Mouse (Mus musculus) layer of hippocampus, adult 9-11 months (tissue): ENCODE results near the gene Ugt1a10.
A peak's percentile ranks its signal among the peaks of the same experiment; 100 is the strongest.
"Not testable (repeated sequence)": the region's sequence is repeated elsewhere in the genome, so short reads cannot be mapped to it uniquely, and the experiment has no call there.

Experiments
- DNase-seq: peaks from one replicate; pipeline ENCODE4 v3.0.0; 2022

Gene Ugt1a10

DNA sequence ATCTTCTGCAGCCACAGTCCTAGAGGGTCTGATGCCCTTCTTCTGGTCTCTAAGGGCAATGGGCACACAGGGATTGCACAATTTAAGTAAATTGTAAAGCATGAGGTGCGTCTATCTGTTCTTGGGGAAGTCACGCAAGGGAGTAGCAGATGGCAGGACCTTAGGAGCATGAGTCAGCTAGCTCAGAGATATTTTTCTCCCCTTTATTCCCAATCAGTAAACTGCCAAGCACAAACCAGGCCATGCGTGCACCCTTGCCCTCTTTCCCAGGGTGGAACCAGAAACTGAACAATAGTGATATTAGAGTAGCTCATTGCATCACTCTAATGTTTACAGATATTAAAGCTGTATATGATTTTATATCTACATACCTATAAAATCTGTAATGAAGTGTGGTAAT is 43.4 kb downstream of the Ugt1a10 start:
- not testable (repeated sequence) for DNase-seq

DNA sequence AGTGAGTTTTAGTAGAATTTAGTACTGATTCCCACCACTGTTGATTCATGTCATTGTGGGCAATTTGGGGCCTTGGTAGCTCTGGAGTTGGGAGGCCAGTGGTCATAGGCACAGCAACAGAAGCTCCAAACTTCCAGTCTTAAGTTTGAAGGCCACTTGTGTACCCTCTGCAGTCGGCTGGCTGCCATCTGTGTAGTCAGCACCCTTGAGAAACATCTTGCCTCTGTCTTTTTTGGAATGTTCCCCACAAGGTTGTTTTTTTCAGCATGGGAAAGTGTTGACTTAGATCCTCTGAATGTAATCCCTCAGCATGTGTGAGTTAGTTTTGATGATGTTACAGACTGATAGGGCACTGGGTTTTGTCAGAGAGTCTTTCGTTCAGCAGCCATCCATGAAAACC is 44.5 kb downstream of the Ugt1a10 start:
- not testable (repeated sequence) for DNase-seq

DNA sequence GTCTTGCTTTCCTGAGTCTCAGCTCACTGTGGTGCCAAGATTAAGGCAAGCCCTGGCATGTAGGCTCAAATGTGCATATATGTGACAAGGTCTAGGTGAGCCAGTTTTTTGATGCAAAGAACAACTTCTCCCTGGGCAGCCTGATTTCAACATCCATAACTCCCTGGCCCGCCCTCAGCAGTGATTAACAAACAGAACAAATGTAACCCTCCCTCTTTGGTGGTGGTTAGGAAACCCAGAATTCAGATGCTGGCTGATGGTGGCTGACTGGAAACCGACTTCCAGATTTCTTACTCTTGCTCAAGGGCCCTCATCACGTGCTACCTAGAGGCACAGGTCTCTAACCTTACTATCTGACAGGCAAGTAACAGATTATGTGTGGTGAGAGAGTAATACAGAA is 47.8 kb downstream of the Ugt1a10 start, which contains the start of gene Ugt1a6b:
Ugt1a6b (plus strand) TSS at position 234 of the 400 bp plus-strand sequence.
- DNase-seq: not testable (repeated sequence)

DNA sequence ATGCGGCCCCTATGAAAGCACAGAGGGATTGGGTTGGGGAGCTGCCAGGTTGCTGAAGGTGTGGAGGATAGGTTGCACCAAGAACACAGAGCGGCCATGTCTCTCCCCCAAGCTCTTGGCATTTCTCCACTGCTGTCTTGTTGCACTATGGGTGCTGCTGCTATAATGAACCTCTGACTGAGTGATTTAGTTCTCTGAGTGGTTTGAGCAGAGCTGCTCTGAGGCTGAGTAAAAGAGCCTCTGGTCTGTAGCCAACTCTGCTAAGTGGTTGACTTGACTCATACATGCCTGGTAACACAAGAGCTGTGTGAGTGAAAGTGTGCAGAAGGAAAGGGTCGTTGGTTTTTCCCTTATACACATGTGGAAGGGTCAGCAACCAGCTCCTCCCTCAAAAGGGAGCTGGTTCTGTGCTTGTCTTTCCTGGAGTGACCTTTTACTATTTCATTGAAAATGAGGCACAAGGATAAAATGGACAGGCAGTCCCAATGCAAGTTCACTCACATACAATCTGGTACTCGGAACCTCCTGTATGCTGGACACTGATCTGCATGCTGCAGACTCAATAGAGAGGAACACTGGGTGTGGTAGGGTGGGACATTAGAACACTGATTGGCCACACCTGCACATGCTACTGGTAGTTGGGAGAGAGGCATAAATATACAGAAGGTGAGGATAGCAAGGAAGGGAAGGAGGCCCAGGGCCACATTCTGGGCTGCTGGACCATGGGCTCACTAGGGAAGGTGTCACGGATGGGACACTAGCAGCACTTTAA is 48.7 kb downstream of the Ugt1a10 start:
- not testable (repeated sequence) for DNase-seq

DNA sequence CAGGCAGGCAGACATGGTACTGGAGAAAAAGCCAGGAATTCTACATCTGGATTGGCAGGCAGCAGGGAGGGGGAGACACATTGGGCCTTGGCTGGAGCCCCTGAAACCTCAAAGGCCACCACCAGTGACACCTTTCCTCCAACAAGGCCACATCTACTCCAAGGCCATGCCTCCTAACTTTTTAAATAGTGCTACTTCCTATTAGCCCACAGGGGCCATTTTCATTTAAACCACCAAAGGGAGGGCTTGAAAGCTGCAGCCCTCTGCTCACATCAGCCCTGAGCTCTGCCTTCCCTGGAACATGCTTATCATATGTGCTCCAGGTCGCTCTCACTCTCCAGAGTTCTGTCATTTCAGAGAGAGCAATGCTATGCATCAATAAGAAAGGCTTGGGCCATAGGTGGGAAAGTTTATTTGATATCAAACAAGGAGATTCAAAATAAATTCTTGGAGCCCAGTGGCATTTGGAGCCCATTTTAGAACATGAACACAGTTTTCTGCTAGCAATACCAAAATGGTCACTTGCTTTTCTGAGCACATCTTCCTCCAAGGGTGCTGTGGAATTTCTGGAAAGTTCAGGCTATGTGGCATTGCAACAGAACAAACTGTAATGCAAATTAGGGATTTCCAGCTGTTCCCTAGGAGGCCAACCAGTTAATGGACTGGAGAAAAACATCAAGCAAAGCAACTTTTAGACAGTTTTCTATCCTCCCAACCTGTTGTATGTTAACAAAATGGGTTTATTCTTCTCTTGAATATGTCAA is 49.7 kb downstream of the Ugt1a10 start:
- no peak for DNase-seq

DNA sequence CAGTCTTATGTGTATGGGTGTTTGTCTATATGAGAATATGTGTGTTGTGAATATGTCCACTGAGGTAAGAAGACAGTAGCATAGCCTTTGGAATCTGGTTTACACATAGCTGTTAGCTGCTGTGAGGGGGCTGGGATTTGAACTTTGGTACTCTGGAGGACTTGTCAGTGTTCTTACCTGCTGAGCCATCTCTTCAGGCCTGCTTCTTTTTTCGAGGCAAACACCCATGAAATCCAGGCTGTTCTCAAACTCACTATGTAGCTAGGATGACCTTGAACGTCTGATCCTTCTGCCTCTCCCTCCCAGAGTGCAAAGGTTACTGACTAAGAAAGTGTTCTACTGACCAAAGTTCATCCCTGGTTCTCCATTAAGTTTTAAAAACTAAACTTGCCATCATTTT is 50.5 kb downstream of the Ugt1a10 start:
- DNase-seq: no peak

DNA sequence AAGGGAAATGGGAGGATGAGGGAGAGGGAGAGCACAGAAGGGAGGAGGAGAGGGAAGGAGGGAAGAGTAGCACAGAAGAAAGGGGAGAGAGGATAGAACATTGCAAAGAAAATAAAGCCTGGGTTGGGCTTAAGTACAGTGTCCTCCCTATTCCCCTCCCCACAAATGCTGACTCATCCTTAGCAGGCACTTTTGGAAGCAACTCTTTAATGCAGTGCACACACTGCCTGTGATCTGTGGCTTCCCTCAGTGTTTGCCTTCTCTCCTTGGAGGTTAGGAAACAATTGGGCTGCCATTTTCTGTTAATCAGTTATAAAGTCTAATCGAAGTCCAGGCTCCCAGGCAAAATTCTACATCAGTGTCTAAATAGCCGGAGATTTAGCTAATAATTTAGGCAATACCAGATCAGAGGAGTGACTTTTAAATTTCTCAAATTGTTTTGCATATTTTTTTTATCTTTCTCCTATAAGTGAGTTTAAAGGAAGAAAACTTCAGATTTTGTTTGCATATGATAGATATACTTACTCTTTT is 53.9 kb downstream of the Ugt1a10 start:
- DNase-seq: not testable (repeated sequence)

DNA sequence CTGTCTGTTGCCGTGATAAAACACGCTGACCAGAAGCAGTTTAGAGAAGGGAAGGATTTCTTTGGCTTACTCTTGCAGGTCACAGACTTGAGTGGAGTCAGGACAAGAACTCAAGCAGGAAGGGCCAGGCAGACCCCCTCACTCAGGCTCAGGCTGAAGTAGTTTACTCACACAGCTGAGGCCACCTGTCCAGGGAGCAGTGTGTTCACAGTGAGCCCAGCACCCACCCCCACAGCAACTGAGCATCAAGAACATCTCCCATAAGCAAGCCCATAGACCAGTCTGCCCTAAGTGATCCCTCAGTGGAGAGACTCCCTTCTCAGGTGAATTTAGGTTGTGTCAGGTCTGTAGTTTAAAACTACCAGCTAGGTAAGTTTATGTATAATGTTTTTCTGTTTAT is 54.4 kb downstream of the Ugt1a10 start:
- not testable (repeated sequence) for DNase-seq

DNA sequence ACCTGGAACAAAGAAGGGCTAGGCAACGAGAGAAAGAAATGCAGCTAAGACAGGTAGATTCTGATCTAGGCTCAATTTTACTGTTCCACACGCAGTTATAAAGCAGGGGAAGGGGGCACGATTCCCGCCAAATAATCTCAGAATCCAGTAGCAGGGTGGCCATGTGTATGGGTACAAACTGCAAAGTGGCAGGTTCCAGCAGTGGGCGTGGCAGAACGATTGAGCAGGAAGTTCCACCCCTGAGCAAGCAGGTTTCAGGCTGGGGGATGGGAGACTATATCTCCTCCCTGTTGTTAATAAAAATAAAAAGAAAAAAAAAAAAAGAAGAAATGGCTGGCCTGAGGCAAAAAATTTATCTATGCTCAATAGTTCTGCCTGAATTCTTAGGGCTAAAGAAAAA is 57.6 kb downstream of the Ugt1a10 start:
- not testable (repeated sequence) for DNase-seq

DNA sequence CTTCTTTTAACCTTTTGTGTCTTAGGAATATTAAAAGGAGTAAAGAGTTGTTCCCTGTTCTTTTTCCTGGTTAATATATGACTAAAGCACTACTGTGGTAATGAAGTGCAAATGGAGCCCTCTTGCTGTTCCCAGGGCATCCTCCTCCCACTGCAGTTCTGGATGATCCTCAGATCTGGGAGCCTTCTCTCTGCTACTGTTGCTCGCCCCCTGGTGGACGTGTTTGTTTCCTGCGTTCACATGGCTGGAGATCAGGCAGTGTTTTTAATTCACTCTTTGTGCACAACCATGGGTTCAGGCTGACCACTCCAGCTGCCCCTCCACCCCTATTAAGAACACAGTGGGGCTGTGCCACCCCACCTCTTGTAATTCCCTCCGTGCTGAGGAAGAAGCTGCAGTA is 65.4 kb downstream of the Ugt1a10 start:
- not testable (repeated sequence) for DNase-seq

DNA sequence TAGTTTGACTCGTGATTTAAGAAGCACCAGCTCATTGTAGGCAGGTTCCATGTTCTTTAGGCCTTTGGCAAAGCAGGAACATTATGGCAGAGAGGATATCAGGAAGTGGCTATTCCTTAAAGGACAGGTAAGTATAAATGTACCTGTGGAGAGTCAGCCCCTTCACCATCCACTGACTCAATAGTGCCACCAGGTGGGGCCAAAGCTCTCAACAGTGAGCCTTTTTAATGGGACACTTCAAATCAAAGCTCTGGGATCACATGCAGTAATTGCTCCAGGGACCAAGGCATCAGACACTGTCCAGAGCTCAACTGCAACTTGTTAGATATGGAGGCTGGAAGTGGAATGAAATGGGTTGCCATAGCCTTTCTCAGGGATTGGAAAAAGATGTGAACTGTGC is 66.3 kb downstream of the Ugt1a10 start:
- DNase-seq: not testable (repeated sequence)

DNA sequence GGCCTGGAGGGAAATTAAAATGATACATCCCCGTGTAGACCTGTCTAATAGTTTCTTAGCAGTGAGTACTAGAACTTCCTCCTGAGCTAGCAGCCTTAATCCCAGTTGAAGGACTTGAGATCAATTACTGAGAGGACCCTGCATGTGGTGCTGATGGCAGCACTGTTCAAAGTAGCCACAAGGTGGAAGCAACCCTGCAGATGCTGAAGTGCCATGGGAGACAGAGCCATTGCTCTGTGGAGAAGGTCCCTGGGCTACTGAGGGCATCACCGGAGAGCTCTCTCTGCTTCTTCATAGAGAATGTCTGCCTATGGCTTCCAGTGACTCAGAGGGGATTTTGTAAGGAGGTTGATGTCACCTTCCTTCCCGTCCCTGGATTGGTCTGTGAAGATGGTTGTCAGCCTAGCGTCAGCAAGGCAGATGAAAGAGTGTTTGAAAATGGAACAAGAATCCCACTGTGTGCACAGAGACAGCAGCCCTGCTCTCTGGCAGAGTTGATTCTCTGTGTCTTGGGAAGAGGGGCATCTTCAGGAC is 70.7 kb downstream of the Ugt1a10 start:
- not testable (repeated sequence) for DNase-seq

DNA sequence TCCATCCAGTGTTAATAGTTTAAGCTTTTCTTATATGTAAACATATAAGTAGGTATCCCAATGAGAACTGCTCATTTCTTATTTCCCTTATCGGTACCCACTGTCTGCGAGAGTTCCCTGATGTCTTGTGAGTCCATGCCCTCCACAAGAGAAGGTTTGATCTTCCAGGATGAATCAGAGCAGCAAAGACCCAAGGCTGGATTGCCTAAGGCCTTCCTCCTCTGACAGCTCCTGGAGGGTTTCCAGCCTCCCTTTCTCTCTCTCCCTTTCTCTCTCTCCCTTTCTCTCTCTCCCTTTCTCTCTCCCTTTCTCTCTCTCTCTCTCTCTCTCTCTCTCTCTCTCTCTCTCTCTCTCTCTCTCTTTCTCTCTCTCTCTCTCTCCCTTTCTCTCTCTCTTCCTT is 73.9 kb downstream of the Ugt1a10 start:
- DNase-seq: not testable (repeated sequence)

DNA sequence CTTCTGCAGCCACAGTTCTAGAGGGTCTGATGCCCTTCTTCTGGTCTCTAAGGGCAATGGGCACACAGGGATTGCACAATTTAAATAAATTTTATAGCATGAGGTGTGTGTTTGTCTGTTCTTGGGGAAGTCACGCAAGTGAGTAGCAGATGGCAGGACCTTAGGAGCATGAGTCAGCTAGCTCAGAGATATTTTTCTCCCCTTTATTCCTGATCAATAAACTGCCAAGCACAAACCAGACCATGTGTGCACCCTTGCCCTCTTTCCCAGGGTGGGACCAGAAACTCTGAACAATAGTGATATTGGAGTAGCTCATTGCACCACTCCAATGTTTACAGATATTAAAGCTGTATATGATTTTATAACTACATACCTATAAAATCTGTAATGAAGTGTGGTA is 75.0 kb downstream of the Ugt1a10 start:
- not testable (repeated sequence) for DNase-seq

DNA sequence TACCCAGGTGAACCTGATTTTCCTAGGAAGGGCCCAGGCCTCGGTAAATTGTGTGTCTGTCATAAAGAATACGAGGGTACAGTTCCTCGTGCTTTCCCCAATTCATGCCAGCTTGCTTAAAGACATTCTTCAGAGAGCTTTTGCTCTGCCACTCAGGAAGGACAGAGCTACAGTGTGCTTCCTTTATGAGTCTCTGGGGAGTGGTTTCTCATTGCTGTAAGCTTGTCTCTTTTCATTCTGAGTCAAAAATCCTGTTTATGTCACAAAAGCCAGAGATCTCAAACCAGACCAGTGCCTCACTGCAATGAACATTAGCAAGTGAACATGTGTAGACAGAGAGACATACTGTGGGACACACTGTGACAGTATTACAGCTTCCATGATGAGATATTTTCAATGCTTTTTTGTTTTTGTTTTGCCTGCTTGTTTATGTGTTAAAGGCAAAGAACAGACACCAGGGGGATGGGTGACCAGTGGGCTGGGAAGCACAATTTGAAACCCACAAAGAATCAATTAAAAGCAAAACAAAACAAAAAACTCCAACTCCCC is 78.8 kb downstream of the Ugt1a10 start:
- no peak for DNase-seq

DNA sequence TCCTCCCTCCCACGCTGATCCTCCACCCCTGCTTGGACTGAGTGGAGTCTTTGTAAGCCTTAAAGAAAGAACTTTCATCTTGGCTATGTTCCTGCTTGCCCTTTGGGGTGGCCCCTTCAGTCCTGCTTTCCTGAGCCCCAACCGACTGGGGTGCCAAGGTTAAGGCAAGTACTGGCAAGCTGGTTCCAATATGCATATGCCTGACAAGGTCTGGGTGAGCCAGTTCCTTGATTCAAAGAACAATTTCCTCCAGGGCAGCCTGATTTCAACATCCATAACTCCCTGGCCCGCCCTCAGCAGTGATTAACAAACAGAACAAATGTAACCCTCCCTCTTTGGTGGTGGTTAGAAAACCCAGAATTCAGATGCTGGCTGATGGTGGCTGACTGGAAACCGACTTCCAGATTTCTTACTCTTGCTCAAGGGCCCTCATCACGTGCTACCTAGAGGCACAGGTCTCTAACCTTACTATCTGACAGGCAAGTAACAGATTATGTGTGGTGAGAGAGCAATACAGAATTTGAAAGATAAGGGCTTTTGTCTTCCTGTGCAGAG is 79.3 kb downstream of the Ugt1a10 start, which contains the start of gene Ugt1a6a:
Ugt1a6a (plus strand) TSS at position 353 of the 555 bp plus-strand sequence.
- peak; percentile 18 for DNase-seq

DNA sequence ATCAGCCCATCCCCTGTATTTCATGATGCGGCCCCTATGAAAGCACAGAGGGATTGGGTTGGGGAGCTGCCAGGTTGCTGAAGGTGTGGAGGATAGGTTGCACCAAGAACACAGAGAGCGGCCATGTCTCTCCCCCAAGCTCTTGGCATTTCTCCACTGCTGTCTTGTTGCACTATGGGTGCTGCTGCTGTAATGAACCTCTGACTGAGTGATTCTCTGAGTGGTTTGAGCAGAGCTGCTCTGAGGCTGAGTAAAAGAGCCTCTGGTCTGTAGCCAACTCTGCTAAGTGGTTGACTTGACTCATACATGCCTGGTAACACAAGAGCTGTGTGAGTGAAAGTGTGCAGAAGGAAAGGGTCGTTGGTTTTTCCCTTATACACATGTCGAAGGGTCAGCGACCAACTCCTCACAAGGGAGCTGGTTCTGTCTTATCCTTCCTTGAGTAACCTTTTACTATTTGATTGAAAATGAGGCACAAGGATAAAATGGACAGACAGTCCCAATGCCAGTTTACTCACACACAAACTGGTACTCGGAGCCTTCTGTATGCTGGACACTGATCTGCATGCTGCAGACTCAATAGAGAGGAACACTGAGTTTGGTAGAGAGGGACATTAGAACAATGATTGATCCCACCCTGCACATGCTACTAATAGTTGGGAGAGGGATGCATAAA is 80.2 kb downstream of the Ugt1a10 start:
- not testable (repeated sequence) for DNase-seq

DNA sequence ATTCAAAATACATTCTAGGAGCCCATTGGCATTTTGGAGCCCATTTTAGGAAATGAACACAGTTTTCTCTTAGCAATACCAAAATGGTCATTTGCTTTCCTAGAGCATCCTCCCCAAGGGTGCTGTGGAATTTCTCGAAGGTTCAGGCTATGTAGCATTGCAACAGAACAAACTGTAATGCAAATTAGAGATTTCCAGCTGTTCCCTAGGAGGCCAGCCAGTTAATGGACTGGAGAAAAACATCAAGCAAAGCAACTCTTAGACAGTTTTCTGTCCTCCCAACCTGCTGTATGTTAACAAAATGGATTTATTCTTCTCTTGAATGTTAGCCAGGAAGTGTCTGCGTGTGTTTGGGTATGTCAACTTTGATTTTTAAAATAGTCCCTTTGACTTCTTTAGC is 81.5 kb downstream of the Ugt1a10 start:
- DNase-seq: no peak

DNA sequence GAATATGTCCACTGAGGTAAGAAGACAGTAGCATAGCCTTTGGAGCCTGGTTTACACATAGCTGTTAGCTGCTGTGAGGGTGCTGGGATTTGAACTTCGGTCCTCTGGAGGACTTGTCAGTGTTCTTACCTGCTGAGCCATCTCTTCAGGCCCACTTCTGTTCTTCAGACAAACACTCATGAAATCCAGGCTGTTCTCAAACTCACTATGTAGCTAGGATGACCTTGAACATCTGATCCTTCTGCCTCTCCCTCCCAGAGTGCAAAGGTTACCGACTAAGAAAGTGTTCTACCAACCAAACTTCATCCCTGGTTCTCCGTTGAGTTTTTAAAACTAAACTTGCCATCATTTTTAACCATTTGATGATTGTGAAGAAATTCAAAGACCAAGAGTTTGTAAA is 82.1 kb downstream of the Ugt1a10 start:
- DNase-seq: no peak

DNA sequence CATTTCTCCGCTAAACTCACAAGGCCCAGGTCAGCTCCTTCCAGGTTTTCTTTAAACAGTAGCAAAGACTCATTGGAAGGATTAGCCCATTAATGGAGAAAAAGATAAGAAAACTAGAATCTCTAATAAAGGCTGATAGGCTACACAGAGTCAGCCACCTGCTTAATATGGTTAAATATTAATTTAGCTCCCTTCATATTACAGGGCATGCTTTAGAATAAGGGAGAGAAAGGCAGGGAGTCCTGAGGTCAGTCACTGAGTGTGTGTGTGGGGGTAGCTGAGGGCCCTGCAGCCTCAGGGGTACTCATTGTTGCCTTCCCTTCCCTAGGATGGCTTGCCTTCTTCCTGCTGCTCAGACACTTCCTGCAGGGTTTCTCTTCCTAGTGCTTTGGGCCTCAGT is 83.0 kb downstream of the Ugt1a10 start:
- no peak for DNase-seq

DNA sequence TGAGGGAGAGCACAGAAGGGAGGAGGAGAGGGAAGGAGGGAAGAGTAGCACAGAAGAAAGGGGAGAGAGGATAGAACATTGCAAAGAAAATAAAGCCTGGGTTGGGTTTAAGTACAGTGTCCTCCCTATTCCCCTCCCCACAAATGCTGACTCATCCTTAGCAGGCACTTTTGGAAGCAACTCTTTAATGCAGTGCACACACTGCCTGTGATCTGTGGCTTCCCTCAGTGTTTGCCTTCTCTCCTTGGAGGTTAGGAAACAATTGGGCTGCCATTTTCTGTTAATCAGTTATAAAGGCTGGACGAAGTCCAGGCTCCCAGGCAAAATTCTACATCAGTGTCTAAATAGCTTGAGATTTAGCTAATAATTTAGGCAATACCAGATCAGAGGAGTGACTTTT is 85.3 kb downstream of the Ugt1a10 start:
- not testable (repeated sequence) for DNase-seq
